Mouse (Mus musculus): Measurements from ENCODE around the gene Srd5a1.
A peak's percentile ranks its signal among the peaks of the same experiment; 100 is the strongest.
"Not testable (repeated sequence)": the region's sequence is repeated elsewhere in the genome, so short reads cannot be mapped to it uniquely, and the experiment has no call there.

Srd5a1 gene

GRCm38 (mm10) chr13:69611398-69612174 is at the start of gene Srd5a1:
TSS of gene Srd5a1 (minus strand) at chr13:69611442.
- DNase-seq (ENCODE audit: extremely low read depth, low read depth), result peak; percentile 93

- DNase-seq (ENCODE audit: extremely low read depth, low read depth), result no peak
Measured at GRCm38 (mm10) chr13:69654508-69654907, 43.3 kb upstream of the Srd5a1 start.

- DNase-seq (ENCODE audit: extremely low read depth, low read depth), result no peak
Measured at GRCm38 (mm10) chr13:69646481-69646880, 35.2 kb upstream of the Srd5a1 start.

- DNase-seq (ENCODE audit: extremely low read depth, low read depth), result no peak
Measured at GRCm38 (mm10) chr13:69645694-69646423, 34.6 kb upstream of the Srd5a1 start.

- DNase-seq (ENCODE audit: extremely low read depth, low read depth), result no peak
Measured at GRCm38 (mm10) chr13:69644427-69645166, 33.4 kb upstream of the Srd5a1 start.

GRCm38 (mm10) chr13:69643937-69644336 is 32.7 kb upstream of the Srd5a1 start:
- no peak for DNase-seq (ENCODE audit: extremely low read depth, low read depth)

- no peak for DNase-seq (ENCODE audit: extremely low read depth, low read depth)
Measured at GRCm38 (mm10) chr13:69642656-69643216, 31.5 kb upstream of the Srd5a1 start.

- no peak for DNase-seq (ENCODE audit: extremely low read depth, low read depth)
Measured at GRCm38 (mm10) chr13:69641017-69641416, 29.8 kb upstream of the Srd5a1 start.

- no peak for DNase-seq (ENCODE audit: extremely low read depth, low read depth)
Measured at GRCm38 (mm10) chr13:69640541-69640940, 29.3 kb upstream of the Srd5a1 start.

- DNase-seq (ENCODE audit: extremely low read depth, low read depth), result no peak
Measured at GRCm38 (mm10) chr13:69640126-69640525, 28.9 kb upstream of the Srd5a1 start.

GRCm38 (mm10) chr13:69639251-69639650 is 28.0 kb upstream of the Srd5a1 start:
- DNase-seq (ENCODE audit: extremely low read depth, low read depth), result no peak

GRCm38 (mm10) chr13:69638108-69638626 is 26.9 kb upstream of the Srd5a1 start:
- DNase-seq (ENCODE audit: extremely low read depth, low read depth), result no peak

GRCm38 (mm10) chr13:69637657-69638056 is 26.4 kb upstream of the Srd5a1 start:
- no peak for DNase-seq (ENCODE audit: extremely low read depth, low read depth)

GRCm38 (mm10) chr13:69636816-69637215 is 25.6 kb upstream of the Srd5a1 start:
- no peak for DNase-seq (ENCODE audit: extremely low read depth, low read depth)

GRCm38 (mm10) chr13:69636375-69636774 is 25.1 kb upstream of the Srd5a1 start:
- DNase-seq (ENCODE audit: extremely low read depth, low read depth), result no peak

GRCm38 (mm10) chr13:69635836-69636235 is 24.6 kb upstream of the Srd5a1 start:
- DNase-seq (ENCODE audit: extremely low read depth, low read depth), result not testable (repeated sequence)

GRCm38 (mm10) chr13:69633988-69634387 is 22.7 kb upstream of the Srd5a1 start:
- DNase-seq (ENCODE audit: extremely low read depth, low read depth), result no peak

GRCm38 (mm10) chr13:69633551-69633950 is 22.3 kb upstream of the Srd5a1 start:
- DNase-seq (ENCODE audit: extremely low read depth, low read depth), result no peak

- no peak for DNase-seq (ENCODE audit: extremely low read depth, low read depth)
Measured at GRCm38 (mm10) chr13:69631659-69632058, 20.4 kb upstream of the Srd5a1 start.

GRCm38 (mm10) chr13:69631111-69631510 is 19.9 kb upstream of the Srd5a1 start:
- DNase-seq (ENCODE audit: extremely low read depth, low read depth), result no peak

- no peak for DNase-seq (ENCODE audit: extremely low read depth, low read depth)
Measured at GRCm38 (mm10) chr13:69630576-69630975, 19.3 kb upstream of the Srd5a1 start.

All from MEL-GATA-1-ER (cell line).